Mouse (Mus musculus) R1 (cell line): Measurements from ENCODE around the gene Rasal3.

Source experiments
- DNase-seq: peaks from one replicate; pipeline ENCODE4 v3.0.0-alpha.2; 2018; ENCODE audit warnings: low read depth, low spot score

The Rasal3 gene

DNA sequence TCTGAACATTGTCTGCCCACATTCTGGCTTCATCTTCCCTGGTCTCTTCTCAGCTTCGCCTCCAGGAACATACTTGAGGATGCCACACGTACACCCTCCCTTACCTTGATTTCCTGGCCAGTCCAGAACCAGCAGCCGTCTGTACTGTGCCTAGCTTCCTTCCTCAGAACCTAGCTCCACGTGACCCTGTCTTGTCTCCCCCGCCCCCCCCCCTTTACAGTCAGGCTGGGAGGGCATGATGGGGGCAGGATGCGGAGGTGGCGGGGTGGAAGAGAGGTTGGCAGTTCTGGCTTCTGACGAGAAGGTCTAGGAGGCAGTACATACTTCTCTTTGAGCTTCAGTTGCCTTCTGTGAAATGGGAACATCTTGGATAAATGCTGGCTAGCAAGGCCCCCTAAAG is at the start of gene Rasal3:
Rasal3 (minus strand) TSS at position 167 of the 400 bp plus-strand sequence.
- DNase-seq = peak; percentile 8

- DNase-seq = peak; percentile 72
Measured at GRCm38 (mm10) chr17:32452482-32452881, 49.1 kb upstream of the Rasal3 start, which contains the start of gene Cyp4f39. Gene Cyp4f39, plus strand, starts transcription at chr17:32452723.

DNA sequence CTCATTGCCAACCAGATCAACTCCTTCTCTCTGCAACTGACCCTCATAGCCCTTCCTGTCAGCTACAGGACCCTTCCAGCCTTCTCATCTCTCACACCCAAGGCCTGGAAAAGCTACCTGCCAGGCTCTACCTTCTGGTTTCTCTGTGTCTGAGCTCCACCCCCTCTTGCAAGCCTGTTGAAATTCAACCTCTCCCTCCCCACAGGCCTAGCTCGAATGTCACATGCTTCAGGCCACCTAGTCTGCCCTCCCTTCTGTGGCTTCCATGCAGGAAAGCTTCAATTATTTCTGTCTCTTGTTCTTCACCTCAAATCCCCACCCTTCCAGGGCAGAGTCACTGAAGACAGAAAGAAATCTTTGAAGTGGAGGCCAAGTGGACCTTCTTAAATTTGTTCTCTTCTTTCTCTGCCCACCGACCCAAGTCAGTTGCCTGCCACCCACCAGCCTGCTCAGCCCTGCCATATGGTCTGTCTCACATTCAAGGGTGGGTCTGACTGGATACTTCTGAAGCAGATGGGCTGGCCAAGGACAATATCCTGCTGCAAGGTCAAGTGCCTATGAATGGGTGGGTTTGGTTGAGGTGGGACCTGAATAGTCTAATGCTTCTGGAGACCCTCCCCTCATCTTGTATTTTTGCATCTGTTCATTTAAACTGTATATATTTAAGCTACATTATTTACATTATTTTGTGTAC is 47.6 kb upstream of the Rasal3 start:
- no peak for DNase-seq

DNA sequence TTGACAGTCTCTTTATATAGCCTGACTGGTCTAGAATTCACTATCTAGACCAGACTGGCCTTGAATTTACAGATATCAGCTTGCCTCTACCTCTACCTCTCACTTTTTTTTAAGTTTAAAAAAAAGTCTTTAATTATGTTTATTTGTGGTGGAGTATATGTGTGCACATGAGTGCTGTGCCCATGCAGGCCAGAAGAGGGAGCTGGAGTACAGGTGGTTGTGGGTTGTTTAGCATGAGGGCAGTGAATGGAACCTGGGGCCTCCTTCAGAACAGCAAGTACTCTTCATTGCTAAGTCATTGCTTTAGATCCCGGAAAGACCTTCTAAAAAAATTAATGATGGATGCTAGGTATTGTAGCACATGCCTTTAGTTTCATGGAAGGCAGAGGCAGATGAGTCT is 45.7 kb upstream of the Rasal3 start:
- peak; percentile 58 for DNase-seq

- peak; percentile 57 for DNase-seq
Measured at GRCm38 (mm10) chr17:32447195-32447594, 43.8 kb upstream of the Rasal3 start.

GRCm38 (mm10) chr17:32445016-32445415 is 41.6 kb upstream of the Rasal3 start:
- DNase-seq = no peak

- DNase-seq = no peak
Measured at GRCm38 (mm10) chr17:32443245-32443644, 39.9 kb upstream of the Rasal3 start.

DNA sequence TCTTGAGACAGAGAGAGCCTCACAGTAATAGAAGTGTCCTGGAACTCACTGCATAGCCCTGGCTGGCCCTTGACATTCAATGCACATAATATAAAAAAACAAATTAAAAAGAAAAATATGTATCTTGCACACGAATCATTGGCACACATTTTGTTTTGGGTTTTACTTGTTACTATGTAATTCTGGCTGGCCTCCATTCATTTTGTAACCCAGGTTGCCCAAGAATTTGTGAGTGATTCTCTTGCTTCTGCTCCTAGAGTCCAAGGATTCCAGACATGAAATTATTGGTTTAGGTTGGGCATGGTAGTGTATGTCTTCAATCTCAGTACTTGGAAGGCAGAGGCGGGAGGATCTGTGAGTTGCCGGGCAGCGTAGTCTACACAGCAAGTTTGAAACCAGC is 33.7 kb upstream of the Rasal3 start:
- DNase-seq = no peak

GRCm38 (mm10) chr17:32435151-32435550 is 31.8 kb upstream of the Rasal3 start:
- DNase-seq = no peak

GRCm38 (mm10) chr17:32434324-32434723 is 30.9 kb upstream of the Rasal3 start:
- DNase-seq = no peak

DNA sequence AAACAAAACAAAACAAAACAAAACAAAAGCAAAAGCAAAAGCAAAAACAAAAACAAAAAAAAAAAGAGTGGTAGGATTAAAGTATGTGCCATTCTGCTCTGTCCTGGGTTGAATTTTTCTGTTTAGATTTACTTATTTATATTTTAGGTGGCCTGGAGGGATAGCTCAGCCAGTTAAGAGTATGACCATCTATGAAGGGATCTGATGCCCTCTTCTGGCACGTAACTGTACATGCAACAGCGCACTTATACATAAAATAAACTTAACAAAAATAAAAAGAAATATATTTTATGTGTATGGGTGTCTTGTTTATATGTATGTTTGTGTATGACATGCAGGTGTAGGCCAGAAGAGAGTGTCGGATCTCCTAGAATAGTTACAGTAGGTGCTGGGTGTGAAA is 28.6 kb upstream of the Rasal3 start:
- DNase-seq = peak; percentile 30

DNA sequence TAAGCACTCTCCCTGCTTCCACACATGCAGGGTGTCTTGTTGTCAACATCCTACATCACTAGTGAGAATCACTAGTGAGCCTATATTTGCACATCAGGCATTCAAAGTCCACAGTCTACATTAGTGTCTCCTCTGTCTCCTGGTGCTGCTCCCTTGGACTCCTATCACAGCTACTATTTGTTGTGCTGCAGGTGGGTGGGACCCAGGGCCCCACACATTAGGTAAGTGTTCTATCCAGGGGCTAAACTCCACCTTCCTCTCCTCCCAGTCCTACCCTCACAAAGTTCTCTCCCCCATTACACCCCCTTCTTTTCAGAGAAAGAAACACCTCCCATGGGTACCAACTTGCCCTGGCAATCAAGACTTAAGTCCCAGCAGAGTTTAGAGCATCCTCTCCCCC is 23.2 kb upstream of the Rasal3 start:
- no peak for DNase-seq

DNA sequence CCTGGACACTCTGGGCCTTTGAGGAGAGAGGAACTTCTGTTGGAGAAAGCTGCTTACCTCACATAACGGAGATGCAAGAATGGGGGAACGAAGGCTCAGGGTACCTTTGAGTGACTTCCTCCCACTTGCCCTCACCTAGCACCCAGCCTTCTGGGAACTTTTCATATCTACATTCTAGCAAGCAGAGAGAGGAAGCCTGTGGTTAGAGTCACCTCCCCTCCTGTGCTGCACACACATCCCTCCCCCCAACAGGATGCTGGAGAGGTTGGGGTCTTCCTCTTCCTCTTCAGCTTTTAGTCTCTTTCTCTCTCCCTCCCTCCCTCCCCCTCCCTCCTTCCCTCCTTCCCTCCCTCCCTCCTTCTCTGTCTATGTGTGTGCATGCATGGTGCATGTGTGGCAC is 20.7 kb upstream of the Rasal3 start, which contains the start of gene Pglyrp2:
Pglyrp2 (minus strand) TSS at position 134 of the 400 bp plus-strand sequence.
- no peak for DNase-seq

DNA sequence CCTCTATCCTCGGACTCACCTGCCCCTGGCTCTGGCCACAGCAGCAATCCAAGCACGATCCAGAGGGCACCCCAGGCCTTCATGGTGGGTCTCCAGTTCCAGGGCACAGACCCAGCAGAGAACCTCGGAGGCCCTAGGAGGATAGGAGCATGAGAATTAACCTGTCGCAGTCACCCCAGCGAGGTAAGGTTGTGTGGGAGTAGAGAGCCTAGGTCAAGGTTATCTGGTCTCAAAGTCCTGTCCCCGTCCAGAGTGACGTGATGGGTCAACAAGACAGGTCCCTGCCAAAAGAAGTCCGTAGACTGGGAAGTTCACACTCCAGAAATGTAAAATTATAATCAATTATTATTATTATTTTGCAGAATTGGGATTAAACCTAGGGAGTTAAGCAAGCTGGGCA is 17.4 kb upstream of the Rasal3 start:
- DNase-seq = no peak

GRCm38 (mm10) chr17:32419989-32420388 is 16.6 kb upstream of the Rasal3 start:
- DNase-seq = no peak

DNA sequence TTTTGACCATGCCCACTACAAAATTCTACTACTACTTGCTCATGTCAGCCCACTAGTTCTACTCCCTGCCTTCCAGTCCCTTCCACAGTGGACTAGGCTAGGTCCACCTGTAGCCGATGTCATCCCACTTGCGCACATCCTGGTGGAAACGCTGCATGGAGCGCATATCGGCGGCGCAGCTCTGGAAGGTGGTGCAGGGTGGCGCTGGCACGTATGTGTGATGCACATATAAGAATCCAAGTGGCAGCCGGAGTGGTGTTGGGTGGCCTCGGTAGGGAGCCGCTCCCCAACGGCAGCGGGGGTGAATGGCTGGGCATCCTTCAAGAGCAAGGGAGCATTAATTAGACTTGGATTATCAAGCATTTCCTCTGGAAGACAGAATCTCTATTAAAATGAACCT is 13.4 kb upstream of the Rasal3 start:
- DNase-seq = no peak

- DNase-seq = peak; percentile 27
Measured at GRCm38 (mm10) chr17:32415417-32416020, 12.1 kb upstream of the Rasal3 start.

DNA sequence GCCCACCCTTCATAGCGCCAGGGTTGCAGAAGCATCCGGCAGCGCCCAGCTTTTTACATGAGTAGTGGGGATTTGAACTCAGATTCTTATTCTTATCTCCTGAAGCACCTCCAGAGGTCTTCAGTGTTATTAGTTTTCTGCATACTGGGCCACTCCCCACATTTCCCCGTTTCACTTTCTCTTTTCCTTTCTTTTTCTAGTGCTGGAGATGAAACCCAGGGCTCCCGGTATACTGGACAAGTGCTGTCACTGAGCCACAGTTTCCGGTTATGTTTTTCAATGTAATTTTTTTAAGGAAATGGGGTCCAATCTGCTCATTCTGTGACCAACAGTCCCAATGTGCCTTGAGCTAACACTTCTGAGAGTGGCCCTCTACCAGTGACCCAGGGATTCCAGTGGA is 8.5 kb upstream of the Rasal3 start:
- DNase-seq = no peak

DNA sequence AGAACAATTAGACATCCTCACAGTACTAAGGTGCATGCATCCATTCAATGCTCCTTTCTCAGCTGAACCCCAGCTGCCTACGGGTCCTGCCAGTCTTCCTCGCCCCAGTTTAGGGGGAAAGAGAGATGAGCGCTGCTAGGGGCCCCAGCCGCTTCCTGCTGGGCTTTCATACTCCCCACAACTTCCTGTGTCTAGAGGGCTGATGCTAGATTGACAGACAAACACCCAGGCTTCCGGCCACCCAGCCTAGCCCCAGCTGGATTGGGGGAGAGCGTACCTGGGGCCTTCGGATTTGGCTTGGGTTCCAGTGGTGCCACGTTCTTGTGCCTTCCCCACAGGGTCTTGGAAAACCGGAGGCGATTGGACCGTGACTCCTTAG is 615 bp downstream of the Rasal3 start:
- no peak for DNase-seq

- no peak for DNase-seq
Measured at GRCm38 (mm10) chr17:32402011-32402778, 1.2 kb downstream of the Rasal3 start.

DNA sequence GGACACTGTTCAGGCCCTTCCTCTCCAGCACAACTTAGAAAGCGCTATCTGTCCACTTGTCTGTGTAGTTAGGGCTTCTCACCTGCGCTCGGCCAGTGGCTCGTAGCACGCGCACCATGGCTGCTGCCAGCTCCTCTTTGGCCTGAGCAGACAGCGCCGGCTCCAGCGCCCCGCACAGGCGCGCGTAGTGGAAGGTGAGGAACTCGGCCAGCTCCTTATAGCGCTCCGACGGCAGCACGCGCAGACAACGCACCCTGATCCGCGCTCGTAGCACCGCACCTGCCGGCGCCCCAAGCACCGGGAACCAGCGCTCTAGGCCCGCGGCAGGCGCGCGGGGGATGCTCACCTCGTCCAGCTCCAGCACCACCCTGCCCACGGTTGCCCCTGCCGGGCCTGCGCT is 7.1 kb downstream of the Rasal3 start:
- peak; percentile 62 for DNase-seq

- DNase-seq = no peak
Measured at GRCm38 (mm10) chr17:32393944-32394343, 9.4 kb downstream of the Rasal3 start.
